Mouse (Mus musculus) ES-E14 (cell line): ENCODE measurements around the gene Phf21a.

Source experiments
- CHD2 ChIP-seq: IDR thresholded peaks from 2 replicates; pipeline ENCODE4 v1.6.1; 2014; ENCODE audit warnings: mild to moderate bottlenecking, low read depth, low read length, inconsistent platforms
- HCFC1 ChIP-seq: IDR thresholded peaks from 2 replicates; pipeline ENCODE4 v1.6.1; 2012; ENCODE audit warnings: low read length, inconsistent platforms, borderline replicate concordance; ENCODE audit not compliant: insufficient read depth
- ZC3H11A ChIP-seq: IDR thresholded peaks from 2 replicates; pipeline ENCODE4 v1.6.1; 2012; ENCODE audit warnings: low read depth, mild to moderate bottlenecking, inconsistent platforms, low read length, borderline replicate concordance
- ZNF384 ChIP-seq: IDR thresholded peaks from 2 replicates; pipeline ENCODE4 v1.6.1; 2012; ENCODE audit warnings: low read depth, low read length, inconsistent platforms

DNA sequence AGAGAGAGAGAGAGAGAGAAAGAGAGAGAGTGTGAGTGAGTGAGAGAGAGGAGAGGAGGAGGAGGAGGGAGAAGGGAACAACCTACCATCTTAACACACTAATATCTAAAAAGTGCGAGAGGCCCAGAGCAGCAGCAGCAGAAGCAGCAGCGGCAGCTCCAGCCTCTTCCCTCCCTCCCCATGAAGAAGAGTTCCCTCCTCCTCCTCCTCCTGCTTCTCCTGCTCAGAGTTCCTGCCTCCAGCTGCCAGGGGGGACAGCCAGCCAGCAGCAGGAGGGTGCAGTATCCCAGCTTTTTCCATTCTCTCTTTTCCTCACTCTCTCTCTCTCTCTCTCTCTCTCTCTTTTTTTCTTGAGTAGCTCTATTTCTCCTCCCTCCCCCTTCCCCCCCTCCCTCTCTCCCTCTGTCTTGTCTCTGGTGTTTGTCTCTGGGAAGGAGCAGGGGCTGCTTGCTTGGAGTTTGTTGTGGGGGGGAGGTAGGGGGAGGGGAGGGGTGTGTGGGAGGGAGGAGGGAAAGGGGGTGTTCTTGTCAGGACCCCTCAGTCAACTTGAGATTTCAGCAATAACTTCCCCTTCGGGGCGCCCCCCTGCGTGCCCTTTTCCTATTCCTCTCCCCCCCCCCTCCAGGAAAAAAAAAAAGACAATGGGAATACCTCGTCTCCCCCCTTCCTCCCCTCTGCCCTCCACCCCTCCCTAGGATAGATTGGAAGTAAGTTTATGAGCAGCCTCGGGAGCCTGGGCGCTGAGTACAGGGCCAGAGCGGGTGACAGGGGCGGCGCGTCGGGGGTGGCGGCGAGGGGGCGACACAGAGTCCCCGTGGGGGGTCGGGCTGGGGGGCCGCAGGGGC lies 91.4 kb downstream of the Phf21a start:
- TF ChIP-seq CHD2 (no peak), ZNF384 (no peak), ZC3H11A (no peak), HCFC1 (no peak)
